Mouse (Mus musculus): ENCODE measurements around the gene Olfr1506. TPM values are rescaled to one million over a fixed set of nuclear protein-coding genes. Genes with fewer than 3 reads are reported as not detected.
"Not testable (repeated sequence)": the region's sequence is repeated elsewhere in the genome, so short reads cannot be mapped to it uniquely, and the experiment has no call there.

Gene Olfr1506
- not detected in 2 replicates for polyA plus RNA-seq (2012; ENCODE audit: insufficient read depth, insufficient read length, missing spikeins)

DNA sequence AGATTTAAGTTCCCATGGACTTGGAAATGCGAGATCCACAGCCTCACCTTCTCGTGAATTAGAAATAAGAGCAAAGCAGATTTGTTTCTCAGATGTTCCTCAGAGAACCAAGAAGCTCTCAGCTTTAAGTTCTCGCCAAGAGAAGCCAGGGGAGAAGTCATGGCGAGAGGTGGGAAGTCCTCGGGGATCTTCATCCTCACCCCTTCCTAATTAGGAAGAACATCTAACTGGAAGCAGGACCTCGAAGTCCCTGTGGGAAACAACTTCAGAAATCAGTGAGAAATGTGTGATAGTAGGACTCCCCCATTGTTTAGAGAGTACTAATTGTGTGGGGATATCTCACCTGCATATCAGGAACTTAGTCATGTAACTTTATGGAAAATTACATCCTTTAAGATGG lies at the start of gene Olfr1506:
TSS of gene Olfr1506 (minus strand) at position 101 of the 400 bp plus-strand sequence.
- not testable (repeated sequence) for H3K4me3 ChIP-seq (ENCODE audit: insufficient read depth, low read length); H3K4me1 ChIP-seq (ENCODE audit: control insufficient read depth, insufficient read depth, low read length); H3K27ac ChIP-seq (ENCODE audit: insufficient read depth, low read depth, low read length)

DNA sequence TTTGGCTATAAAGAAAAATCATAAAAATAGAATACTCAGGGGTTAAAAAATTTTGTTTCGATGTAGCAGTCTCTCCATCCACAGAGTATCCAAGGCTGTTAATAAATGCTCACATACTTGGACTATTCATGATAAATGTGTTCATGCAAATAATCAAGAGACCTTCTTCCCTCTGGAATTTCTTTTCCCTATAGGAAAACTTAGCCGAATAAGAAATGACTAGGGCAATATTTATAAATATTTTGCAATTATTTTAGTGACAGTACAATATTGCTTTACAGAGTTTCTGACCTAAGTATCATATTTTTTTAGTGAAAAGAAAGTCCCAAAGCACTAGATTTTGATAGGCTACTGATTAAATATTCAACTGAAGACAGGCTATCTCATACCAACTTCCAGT lies 46.6 kb upstream of the Olfr1506 start, which contains the start of gene Olfr1271:
TSS of gene Olfr1271 (minus strand) at position 101 of the 400 bp plus-strand sequence.
- Histone ChIP-seq H3K27ac (ENCODE audit: insufficient read depth, low read depth, low read length) (no peak within 1 kb of the TSS), H3K4me1 (ENCODE audit: control insufficient read depth, insufficient read depth, low read length) (no peaks in the 10 kb centered on the region), H3K4me3 (ENCODE audit: insufficient read depth, low read length) (no peak within 1 kb of the TSS)
- TF ChIP-seq POLR2A (IDR thresholded peaks at IDR 0.05; ENCODE audit: borderline replicate concordance, low read depth, low read length) (no peak), CTCF (IDR thresholded peaks at IDR 0.05; ENCODE audit: low read depth, low read length) (no peak)

DNA sequence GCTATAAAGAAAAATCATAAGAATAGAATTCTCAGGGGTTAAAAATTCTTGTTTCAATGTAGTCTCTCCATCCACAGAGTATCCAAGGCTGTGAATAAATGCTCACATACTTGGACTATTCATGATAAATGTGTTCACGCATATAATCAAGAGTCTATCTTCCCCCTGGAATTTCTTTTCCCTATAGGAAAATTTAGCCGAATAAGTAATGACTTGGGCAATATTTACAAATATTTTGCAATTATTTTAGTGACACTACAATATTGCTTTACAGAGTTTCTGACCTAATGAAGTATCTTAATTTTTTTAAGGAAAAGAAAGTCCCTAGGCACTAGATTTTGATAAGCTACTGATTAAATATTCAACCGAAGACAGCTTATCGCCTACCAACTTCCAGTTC lies 33.2 kb upstream of the Olfr1506 start, which contains the start of gene Olfr142:
TSS of gene Olfr142 (minus strand) at position 101 of the 400 bp plus-strand sequence.
- H3K27ac ChIP-seq (ENCODE audit: insufficient read depth, low read depth, low read length) = no peak within 1 kb of the TSS
- H3K4me1 ChIP-seq (ENCODE audit: control insufficient read depth, insufficient read depth, low read length) = no peaks in the 10 kb centered on the region
- no peak within 1 kb of the TSS for H3K4me3 ChIP-seq (ENCODE audit: insufficient read depth, low read length)
- no peak for TF ChIP-seq POLR2A (IDR thresholded peaks at IDR 0.05; ENCODE audit: borderline replicate concordance, low read depth, low read length)
- no peak for TF ChIP-seq CTCF (IDR thresholded peaks at IDR 0.05; ENCODE audit: low read depth, low read length)

DNA sequence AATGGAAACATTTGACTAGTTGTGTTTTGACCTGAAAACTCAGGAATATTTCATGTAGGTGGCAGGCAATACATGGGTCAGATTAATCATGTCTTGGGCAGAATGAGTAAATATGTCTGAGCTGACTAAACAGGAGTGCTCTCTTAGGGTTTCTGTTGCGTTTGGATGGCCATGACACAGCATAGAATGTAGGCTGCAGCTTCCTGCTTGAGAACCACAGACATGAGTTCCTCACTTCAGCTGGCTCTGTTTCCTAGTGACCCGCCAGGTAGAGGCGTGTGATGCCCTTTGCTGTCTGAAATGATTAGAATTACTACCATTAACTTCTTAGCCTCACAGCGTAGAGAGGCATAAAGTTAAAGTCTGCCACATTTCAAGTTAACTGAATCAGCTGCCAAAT lies 24.7 kb downstream of the Olfr1506 start:
- not testable (repeated sequence) for H3K27ac ChIP-seq (ENCODE audit: insufficient read depth, low read depth, low read length); H3K4me3 ChIP-seq (ENCODE audit: insufficient read depth, low read length); H3K4me1 ChIP-seq (ENCODE audit: control insufficient read depth, insufficient read depth, low read length)

DNA sequence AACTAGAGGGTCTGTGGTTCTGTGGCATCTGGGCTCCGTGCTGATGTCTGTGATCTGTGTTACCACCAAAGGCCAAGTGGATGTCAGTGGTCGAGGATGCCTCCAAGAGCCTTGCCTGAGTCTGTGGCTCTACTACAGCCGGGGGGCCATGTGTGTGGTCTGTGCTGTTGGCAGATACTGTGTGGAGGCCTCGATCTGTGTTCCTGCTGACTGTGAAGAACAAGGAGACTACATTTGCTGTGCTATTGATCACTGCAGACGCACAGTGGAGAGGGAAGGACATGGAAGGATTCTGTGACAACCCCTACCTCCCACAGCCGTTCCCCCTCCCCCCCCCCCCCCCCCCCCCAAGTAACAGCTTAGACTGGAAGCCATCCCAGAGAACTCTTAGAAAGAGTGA lies 29.0 kb downstream of the Olfr1506 start:
- H3K4me1 ChIP-seq (ENCODE audit: control insufficient read depth, insufficient read depth, low read length); H3K27ac ChIP-seq (ENCODE audit: insufficient read depth, low read depth, low read length); H3K4me3 ChIP-seq (ENCODE audit: insufficient read depth, low read length): not testable (repeated sequence)

DNA sequence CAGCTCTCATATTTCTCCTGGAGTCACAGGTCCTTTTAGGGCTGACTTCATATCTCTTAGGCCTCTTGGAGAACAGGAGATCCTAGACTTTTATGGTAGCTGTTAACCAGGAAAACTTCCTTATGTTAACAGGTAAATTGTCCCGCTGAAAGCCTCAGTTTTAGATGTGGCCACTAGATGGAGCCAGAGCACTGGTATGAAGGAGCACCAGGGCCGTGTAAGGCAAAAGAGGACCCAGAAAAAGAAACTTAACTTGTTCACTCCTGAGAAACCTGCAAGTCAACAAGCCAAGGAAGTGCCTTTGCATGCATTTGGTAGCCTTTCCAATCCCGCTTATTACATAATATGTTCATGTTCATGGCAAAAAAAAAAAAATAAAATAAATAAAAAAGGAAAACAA lies 29.5 kb downstream of the Olfr1506 start:
- H3K4me3 ChIP-seq (ENCODE audit: insufficient read depth, low read length); H3K27ac ChIP-seq (ENCODE audit: insufficient read depth, low read depth, low read length); H3K4me1 ChIP-seq (ENCODE audit: control insufficient read depth, insufficient read depth, low read length): not testable (repeated sequence)

DNA sequence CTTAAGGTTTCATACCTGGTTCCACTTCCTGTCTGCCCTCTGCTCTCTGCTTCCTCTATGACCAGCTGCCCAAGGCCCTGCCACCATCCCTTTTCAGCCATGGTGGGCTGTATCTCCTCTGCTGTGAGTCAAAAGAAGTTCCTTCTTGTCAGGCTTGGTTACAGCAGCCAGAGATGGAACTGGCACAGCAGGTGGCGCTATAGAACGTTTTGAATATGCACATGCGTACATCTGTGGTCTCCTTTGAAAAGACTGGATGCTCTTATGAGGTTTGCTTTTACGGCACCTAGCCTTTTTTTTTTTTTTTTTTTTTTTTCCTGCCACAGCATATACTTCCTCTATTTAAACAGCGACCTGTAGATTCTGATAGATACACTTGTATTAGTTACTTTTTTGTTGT lies 37.2 kb downstream of the Olfr1506 start:
- not testable (repeated sequence) for H3K4me1 ChIP-seq (ENCODE audit: control insufficient read depth, insufficient read depth, low read length); H3K4me3 ChIP-seq (ENCODE audit: insufficient read depth, low read length); H3K27ac ChIP-seq (ENCODE audit: insufficient read depth, low read depth, low read length)

DNA sequence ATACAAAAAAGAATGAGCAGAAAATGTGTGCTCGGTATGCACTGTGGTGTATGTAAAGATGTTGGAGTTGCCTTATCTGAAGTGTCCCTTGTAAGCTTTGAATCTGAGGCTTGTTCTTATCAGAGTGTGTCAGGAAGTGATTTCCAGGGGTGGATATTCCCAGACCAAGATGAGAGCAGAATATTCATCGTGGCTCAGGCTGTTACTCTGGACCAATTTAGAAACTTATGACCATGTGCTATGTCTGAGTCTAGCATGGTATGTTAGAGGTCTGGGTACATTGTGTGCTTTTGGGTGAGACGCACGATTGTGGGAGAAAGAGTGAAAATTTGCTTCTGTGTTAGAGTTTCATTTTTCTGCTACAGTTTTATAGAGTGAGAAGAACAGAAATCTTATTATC lies 38.2 kb downstream of the Olfr1506 start:
- H3K27ac ChIP-seq (ENCODE audit: insufficient read depth, low read depth, low read length); H3K4me3 ChIP-seq (ENCODE audit: insufficient read depth, low read length); H3K4me1 ChIP-seq (ENCODE audit: control insufficient read depth, insufficient read depth, low read length): not testable (repeated sequence)

Other genes starting within 250 kb of the Olfr1506 start
- not detected in 2 replicates for gene Olfr1261, start 233.3 kb downstream of the Olfr1506 start, polyA plus RNA-seq (2012; ENCODE audit: insufficient read depth, insufficient read length, missing spikeins)
- not detected in 2 replicates for gene Olfr1262, start 224.3 kb downstream of the Olfr1506 start, polyA plus RNA-seq (2012; ENCODE audit: insufficient read depth, insufficient read length, missing spikeins)
- gene Olfr1263, start 212.4 kb downstream of the Olfr1506 start, polyA plus RNA-seq (2012; ENCODE audit: insufficient read depth, insufficient read length, missing spikeins) = not detected in 2 replicates
- gene Olfr1264, start 198.9 kb downstream of the Olfr1506 start, polyA plus RNA-seq (2012; ENCODE audit: insufficient read depth, insufficient read length, missing spikeins) = not detected in 2 replicates
- not detected in 2 replicates for gene Olfr1265, start 189.2 kb downstream of the Olfr1506 start, polyA plus RNA-seq (2012; ENCODE audit: insufficient read depth, insufficient read length, missing spikeins)
- gene Olfr140, start 160.9 kb downstream of the Olfr1506 start, polyA plus RNA-seq (2012; ENCODE audit: insufficient read depth, insufficient read length, missing spikeins) = not detected in 2 replicates
- not detected in 2 replicates for gene Olfr1269, start 103.1 kb downstream of the Olfr1506 start, polyA plus RNA-seq (2012; ENCODE audit: insufficient read depth, insufficient read length, missing spikeins)
- gene Olfr32, start 82.2 kb downstream of the Olfr1506 start, polyA plus RNA-seq (2012; ENCODE audit: insufficient read depth, insufficient read length, missing spikeins) = not detected in 2 replicates
- gene Olfr1270, start 71.4 kb downstream of the Olfr1506 start, polyA plus RNA-seq (2012; ENCODE audit: insufficient read depth, insufficient read length, missing spikeins) = not detected in 2 replicates
- gene Olfr142, start 33.1 kb upstream of the Olfr1506 start, polyA plus RNA-seq (2012; ENCODE audit: insufficient read depth, insufficient read length, missing spikeins) = not detected in 2 replicates
- 0.12 TPM in 1 of 2 replicates, not detected in the other for gene Olfr1271, start 46.5 kb upstream of the Olfr1506 start, polyA plus RNA-seq (2012; ENCODE audit: insufficient read depth, insufficient read length, missing spikeins)
- not detected in 2 replicates for gene Olfr1272, start 68.3 kb upstream of the Olfr1506 start, polyA plus RNA-seq (2012; ENCODE audit: insufficient read depth, insufficient read length, missing spikeins)
- gene Gm13769, start 97.7 kb upstream of the Olfr1506 start, polyA plus RNA-seq (2012; ENCODE audit: insufficient read depth, insufficient read length, missing spikeins) = not detected in 2 replicates
- not detected in 2 replicates for gene Olfr1274-ps, start 174.2 kb upstream of the Olfr1506 start, polyA plus RNA-seq (2012; ENCODE audit: insufficient read depth, insufficient read length, missing spikeins)

Data from bone marrow macrophage, adult 2 months (primary cell).